Mouse (Mus musculus) kidney, adult 2 months (tissue): ENCODE results near the gene Spata32. TPM values are rescaled to one million over a fixed set of nuclear protein-coding genes. Genes with fewer than 3 reads are reported as not detected.

ENCODE experiments used
- DNase-seq: peaks from one replicate; pipeline ENCODE4 v3.0.0; 2021
- H3K27ac ChIP-seq: fragments of 200-500 bp; 2 replicates; pipeline ENCODE4 v1.5.1; 2012; ENCODE audit warnings: low read depth, low read length, control low read depth, inconsistent platforms; ENCODE audit not compliant: insufficient read depth
- H3K27me3 ChIP-seq: fragments of 200-500 bp; replicated peaks from 2 replicates; pipeline ENCODE4 v1.6.1; 2012; ENCODE audit warnings: mild to moderate bottlenecking, moderate library complexity, low read length, inconsistent platforms; ENCODE audit not compliant: control insufficient read depth, insufficient read depth
- H3K36me3 ChIP-seq: fragments of 200-500 bp; 2 replicates; pipeline ENCODE4 v1.6.1; 2012; ENCODE audit warnings: mild to moderate bottlenecking, moderate library complexity, low read length, inconsistent platforms; ENCODE audit not compliant: control insufficient read depth, insufficient read depth
- H3K4me1 ChIP-seq: fragments of 200-500 bp; 2 replicates; pipeline ENCODE4 v1.6.1; 2011; ENCODE audit warnings: low read length; ENCODE audit not compliant: control insufficient read depth, insufficient read depth
- H3K4me3 ChIP-seq: fragments of 200-500 bp; 2 replicates; pipeline ENCODE4 v1.5.1; 2011; ENCODE audit warnings: mild to moderate bottlenecking, low read depth, low read length, control low read depth; ENCODE audit not compliant: insufficient read depth
- CTCF ChIP-seq: fragments of 200-500 bp; conservative IDR thresholded peaks from 2 replicates; pipeline ENCODE4 v1.5.1; 2011; ENCODE audit warnings: low read depth, mild to moderate bottlenecking, control low read depth, low read length, moderate library complexity, mixed read lengths; ENCODE audit not compliant: insufficient read depth, insufficient read length
- POLR2A ChIP-seq: fragments of 200-500 bp; IDR thresholded peaks from one replicate; pipeline ENCODE4 v1.6.1; 2011; ENCODE audit warnings: low read depth, low read length, control low read depth
- WGBS: fragments of 180-500 bp; shearing (Covaris S2); methylation state at CpG from one replicate; pipeline ENCODE4 v1.1.7; 2018; 5-methylcytosine and 5-hydroxymethylcytosine counted together
- polyA plus RNA-seq: library from polyadenylated mRNA; depleted of rRNA; stranded (reverse); fragments of >200 nt; gene quantifications from 2 replicates; pipeline ENCODE4 v1.2.3, GENCODE M21; 2012

Spata32 gene
- polyA plus RNA-seq, 1 experiment: not detected

DNA sequence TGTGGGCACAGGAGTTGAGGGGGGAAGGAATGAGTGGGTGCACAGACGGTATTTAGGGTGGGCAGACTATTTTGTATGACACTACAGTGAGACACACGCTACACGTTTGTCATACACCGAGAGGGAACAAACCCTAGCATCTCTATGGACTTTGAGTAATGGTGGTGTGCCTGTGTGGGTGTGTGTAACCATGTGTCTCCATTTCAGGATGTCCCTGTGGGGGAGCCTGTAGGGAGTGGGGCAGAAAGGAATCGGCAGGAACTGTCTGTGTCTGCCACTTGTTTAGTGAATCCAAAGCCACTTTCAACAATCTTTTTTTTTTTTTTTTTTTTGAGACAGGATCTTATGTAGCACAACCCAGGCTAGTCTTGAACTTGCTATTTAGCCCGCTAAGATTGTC is 12.0 kb downstream of the Spata32 start:
- TF ChIP-seq POLR2A: no peak
- Histone ChIP-seq H3K27ac (no peak overlapping the region), H3K4me3 (no peak overlapping the region), H3K4me1 (peaks cover 5% of the 10 kb centered on the region), H3K27me3 (no peaks in the 10 kb centered on the region), H3K36me3 (no peaks in the 10 kb centered on the region)
- no peak for DNase-seq
- 92% methylated on average over 6 of the region's 6 CpGs for WGBS

- no peaks in the 10 kb centered on the region for H3K27me3 ChIP-seq
- TF ChIP-seq POLR2A (no peak), CTCF (no peak)
Measured at GRCm38 (mm10) chr11:103202376-103202775, 15.9 kb downstream of the Spata32 start.

GRCm38 (mm10) chr11:103201664-103202063 is 16.6 kb downstream of the Spata32 start:
- WGBS: 32% methylated on average over 6 of the region's 6 CpGs
- DNase-seq: peak; percentile 70
- Histone ChIP-seq H3K36me3 (no peaks in the 10 kb centered on the region), H3K27me3 (no peaks in the 10 kb centered on the region), H3K4me1 (peaks cover 5% of the 10 kb centered on the region), H3K27ac (no peak overlapping the region), H3K4me3 (no peak overlapping the region)
- TF ChIP-seq POLR2A (no peak), CTCF (no peak)

More at GRCm38 (mm10) chr11:103202376-103202775, 15.9 kb downstream of the Spata32 start:
- H3K4me3 ChIP-seq: no peak overlapping the region
- H3K36me3 ChIP-seq: no peaks in the 10 kb centered on the region
- H3K27ac ChIP-seq: no peak overlapping the region
- peak; percentile 56 for DNase-seq
- peaks cover 5% of the 10 kb centered on the region for H3K4me1 ChIP-seq

- Histone ChIP-seq H3K27ac (no peak overlapping the region), H3K4me1 (peaks cover 5% of the 10 kb centered on the region), H3K36me3 (no peaks in the 10 kb centered on the region; the same call in 1 of the 2 replicates), H3K27me3 (no peaks in the 10 kb centered on the region), H3K4me3 (peak overlapping the region; percentile 18; the same call in 1 of the 2 replicates)
- no peak for DNase-seq
- WGBS: 29% methylated on average over 59 of the region's 59 CpGs
- TF ChIP-seq POLR2A: no peak
- TF ChIP-seq CTCF: no peak
Measured at GRCm38 (mm10) chr11:103198911-103199803, 19.1 kb downstream of the Spata32 start.

- Histone ChIP-seq H3K27ac (no peak overlapping the region), H3K4me1 (peaks cover 5% of the 10 kb centered on the region), H3K36me3 (no peaks in the 10 kb centered on the region; the same call in 1 of the 2 replicates), H3K4me3 (no peak overlapping the region), H3K27me3 (no peaks in the 10 kb centered on the region)
- WGBS: 45% methylated on average over 16 of the region's 16 CpGs
- no peak for DNase-seq
- no peak for TF ChIP-seq POLR2A
- TF ChIP-seq CTCF: no peak
Measured at GRCm38 (mm10) chr11:103198339-103198738, 19.9 kb downstream of the Spata32 start.

- Histone ChIP-seq H3K36me3 (no peaks in the 10 kb centered on the region; the same call in 1 of the 2 replicates), H3K27ac (no peak overlapping the region), H3K4me1 (peaks cover 3% of the 10 kb centered on the region; the same call in 1 of the 2 replicates), H3K4me3 (no peak overlapping the region), H3K27me3 (no peaks in the 10 kb centered on the region)
- WGBS: 84% methylated on average over 4 of the region's 4 CpGs
- no peak for DNase-seq
- TF ChIP-seq CTCF: no peak
- TF ChIP-seq POLR2A: no peak
Measured at GRCm38 (mm10) chr11:103197340-103197739, 20.9 kb downstream of the Spata32 start.

GRCm38 (mm10) chr11:103195656-103196055 is 22.6 kb downstream of the Spata32 start:
- WGBS: 65% methylated on average over 5 of the region's 5 CpGs
- DNase-seq: no peak
- no peaks in the 10 kb centered on the region; the same call in 1 of the 2 replicates for H3K36me3 ChIP-seq
- TF ChIP-seq CTCF (no peak), POLR2A (no peak)
- H3K4me3 ChIP-seq: no peak overlapping the region
- H3K4me1 ChIP-seq: no peaks in the 10 kb centered on the region
- no peak overlapping the region for H3K27ac ChIP-seq
- no peaks in the 10 kb centered on the region for H3K27me3 ChIP-seq
